ENCODE assay signal across 9 mouse cellular contexts in genomic region chr8:78741965-78742364, GRCm38 (mm10).
DNase-seq lines count a peak whose midpoint lies in the region; ATAC-seq and TF ChIP-seq lines count a peak whose summit lies in the region.
"Had no signal": no experiment of that assay in that cellular context is flagged by ENCODE, and none has a peak within 500 bp of the region (broad histone marks: within the 10 kb centered on the region; RNA-seq: fewer than 3 reads in every experiment).

No protein-coding gene starts in this region.

- intact Hi-C loops in heart, postnatal 14 days (cut with DNase I) = loop anchor here (2.0 to 10.0 kb wide), 6 partner anchors 79 to 505 kb away; partner anchors contain the start of genes Lsm6, Rbmxl1 and Slc10a7

- peak; percentile 78 for DNase-seq in heart, postnatal 0 days (ENCODE audit: low spot score)
- no peak for DNase-seq in heart, postnatal 14 days
- peak; percentile 71 for DNase-seq in NIH3T3 (ENCODE audit: low read depth)
- no peak for DNase-seq in liver, embryonic 14.5 days (ENCODE audit: low read depth in 3 of 3, low spot score in 3 of 3)
- DNase-seq in right cerebral cortex, adult 18-20 months = no peak
- DNase-seq in spleen, postnatal 10 days (ENCODE audit: low spot score in 2 of 2) = no peak
- DNase-seq in urinary bladder, postnatal 36 days (ENCODE audit: low spot score in 2 of 2) = no peak

- H3K9me3 ChIP-seq in heart, postnatal 0 days (replicated peaks; ENCODE audit: control insufficient read depth, low read length) = no peaks in the 10 kb centered on the region
- no peaks in the 10 kb centered on the region for H3K9me3 ChIP-seq in forebrain, embryonic 15.5 days
- H3K9me3 ChIP-seq in liver, embryonic 14.5 days (ENCODE audit: control insufficient read depth, low read length) = no peaks in the 10 kb centered on the region

- no peak for TF ChIP-seq EP300 in heart, postnatal 0 days (IDR thresholded peaks at IDR 0.05; ENCODE audit: low read depth)
- TF ChIP-seq EP300 in liver, embryonic 14.5 days (IDR thresholded peaks at IDR 0.05; ENCODE audit: low read depth) = no peak

- no peaks in the 10 kb centered on the region for H3K27me3 ChIP-seq in heart, postnatal 0 days (ENCODE audit: control insufficient read depth, insufficient read depth, low read length)
- no peaks in the 10 kb centered on the region for H3K27me3 ChIP-seq in forebrain, embryonic 15.5 days
- no peaks in the 10 kb centered on the region for H3K27me3 ChIP-seq in liver, embryonic 14.5 days (ENCODE audit: control insufficient read depth, insufficient read depth, low read length)

- 8% methylated on average over 3 of the region's 3 CpGs for WGBS in heart, postnatal 0 days
- WGBS in forebrain, embryonic 15.5 days = 29% methylated on average over 3 of the region's 3 CpGs
- 22% methylated on average over 3 of the region's 3 CpGs for WGBS in liver, embryonic 14.5 days (ENCODE audit: insufficient replicate concordance)

- peaks cover 17% of the 10 kb centered on the region for H3K4me1 ChIP-seq in heart, postnatal 0 days (ENCODE audit: control insufficient read depth, insufficient read depth)
- 0 out of 2 replicates have a peak, but pooled peaks cover 5% of the 10 kb centered on the region for H3K4me1 ChIP-seq in forebrain, embryonic 15.5 days
- no peaks in the 10 kb centered on the region; a peak in 1 of 4 replicates for H3K4me1 ChIP-seq in liver, embryonic 14.5 days (replicated peaks; ENCODE audit: control insufficient read depth in 2 of 2, insufficient read depth in 2 of 2, low read length in 1 of 2)

- ATAC-seq in heart, postnatal 0 days (ENCODE audit: insufficient read depth, low read depth) = peak; percentile 37
- ATAC-seq in forebrain, embryonic 15.5 days (replicated peaks) = peak; percentile 66
- ATAC-seq in liver, embryonic 14.5 days (ENCODE audit: insufficient read depth) = no peak

- TF ChIP-seq CTCF in heart, postnatal 0 days (IDR thresholded peaks at IDR 0.05; ENCODE audit: low read depth) = peak; percentile 30
- peak; percentile 9; the same call in 1 of the 2 replicates for TF ChIP-seq CTCF in liver, embryonic 14.5 days (IDR thresholded peaks at IDR 0.05; ENCODE audit: low read depth)

- no peaks in the 10 kb centered on the region for H3K36me3 ChIP-seq in heart, postnatal 0 days (replicated peaks; ENCODE audit: control insufficient read depth, insufficient read depth, low read length)
- H3K36me3 ChIP-seq in forebrain, embryonic 15.5 days = no peaks in the 10 kb centered on the region
- H3K36me3 ChIP-seq in liver, embryonic 14.5 days (replicated peaks; ENCODE audit: control insufficient read depth, insufficient read depth, low read depth) = no peaks in the 10 kb centered on the region

- H3K4me3 ChIP-seq in heart, postnatal 0 days (ENCODE audit: low read depth, low read length) = no peak overlapping the region
- no peak overlapping the region for H3K4me3 ChIP-seq in forebrain, embryonic 15.5 days
- H3K4me3 ChIP-seq in liver, embryonic 14.5 days (ENCODE audit: insufficient read depth in 1 of 2, low read depth in 2 of 2, low read length in 2 of 2) = no peak overlapping the region
- H3K4me3 ChIP-seq: erythroblast, embryonic 14.5 days had no signal

- H3K9ac ChIP-seq in heart, postnatal 0 days (replicated peaks; ENCODE audit: low read depth, low read length) = no peak overlapping the region
- no peak overlapping the region for H3K9ac ChIP-seq in forebrain, embryonic 15.5 days (replicated peaks)
- H3K9ac ChIP-seq in liver, embryonic 14.5 days (replicated peaks) = no peak overlapping the region

- peak overlapping the region; percentile 94 for H3K27ac ChIP-seq in heart, postnatal 0 days (ENCODE audit: low read depth)
- H3K27ac ChIP-seq in forebrain, embryonic 15.5 days (replicated peaks) = peak overlapping the region; percentile 42
- H3K27ac ChIP-seq in liver, embryonic 14.5 days = no peak overlapping the region

- H3K4me2 ChIP-seq in heart, postnatal 0 days (ENCODE audit: low read depth, low read length) = no peak overlapping the region
- H3K4me2 ChIP-seq in forebrain, embryonic 15.5 days (replicated peaks) = no peak overlapping the region
- H3K4me2 ChIP-seq in liver, embryonic 14.5 days (ENCODE audit: low read depth) = no peak overlapping the region

Comparison
In these comparisons a context has a peak if more than half of its experiments do, and no peak if none do; other contexts are left out.
1. DNase-seq: peak in heart, postnatal 0 days (single experiment) and NIH3T3 (single experiment); none in heart, postnatal 14 days (0 of 2), liver, embryonic 14.5 days (0 of 3), right cerebral cortex, adult 18-20 months (single experiment), spleen, postnatal 10 days (0 of 2) and urinary bladder, postnatal 36 days (0 of 2).